Mouse (Mus musculus) liver (tissue): ENCODE results near the gene Fgd2.
"Not testable (repeated sequence)": the region's sequence is repeated elsewhere in the genome, so short reads cannot be mapped to it uniquely, and the experiment has no call there.

Experiments
- DNase-seq: peaks from one replicate; pipeline ENCODE4 v3.0.0-alpha.2; 2020; ENCODE audit warnings: mixed read lengths

Fgd2 gene

DNA sequence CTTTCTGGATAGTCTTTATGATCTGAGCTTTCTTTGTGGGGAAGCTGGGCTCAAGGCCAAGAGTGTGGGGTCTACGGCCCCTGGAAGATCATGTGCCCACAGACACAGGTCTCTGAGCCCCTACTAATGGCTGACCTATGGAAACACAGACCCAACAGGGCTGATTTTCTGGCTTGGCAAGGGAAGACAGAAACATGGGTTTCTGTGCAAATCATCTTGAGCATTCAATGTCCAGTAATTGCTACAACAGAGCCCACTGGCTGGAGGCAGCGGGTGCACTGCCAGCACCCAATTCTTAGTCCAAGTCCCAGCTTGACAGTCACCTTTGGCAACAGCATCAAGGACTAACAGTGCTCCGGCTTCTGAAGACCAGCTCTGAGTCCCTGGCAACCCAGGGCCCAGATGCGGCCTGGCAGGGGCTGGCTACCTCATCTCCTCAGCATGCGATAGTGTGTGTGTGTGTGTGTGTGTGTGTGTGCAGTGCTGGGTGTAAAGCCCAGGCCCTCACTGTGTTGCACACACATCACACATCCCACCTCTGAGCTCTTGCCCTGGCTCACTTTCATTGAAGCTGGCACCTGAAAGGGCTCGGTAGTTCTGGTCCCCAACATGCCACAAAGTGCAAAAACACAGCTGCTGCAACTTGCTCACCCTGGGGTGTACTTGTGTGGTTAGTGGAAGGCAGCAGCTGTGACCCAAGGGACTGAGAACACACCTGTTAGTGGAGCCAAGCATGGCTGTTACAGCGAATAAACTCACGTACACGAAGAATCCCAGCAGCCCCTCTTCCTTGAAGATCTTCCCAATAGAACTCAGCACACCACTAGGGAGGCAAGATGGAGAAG lies 22.5 kb upstream of the Fgd2 start:
- DNase-seq: no peak

DNA sequence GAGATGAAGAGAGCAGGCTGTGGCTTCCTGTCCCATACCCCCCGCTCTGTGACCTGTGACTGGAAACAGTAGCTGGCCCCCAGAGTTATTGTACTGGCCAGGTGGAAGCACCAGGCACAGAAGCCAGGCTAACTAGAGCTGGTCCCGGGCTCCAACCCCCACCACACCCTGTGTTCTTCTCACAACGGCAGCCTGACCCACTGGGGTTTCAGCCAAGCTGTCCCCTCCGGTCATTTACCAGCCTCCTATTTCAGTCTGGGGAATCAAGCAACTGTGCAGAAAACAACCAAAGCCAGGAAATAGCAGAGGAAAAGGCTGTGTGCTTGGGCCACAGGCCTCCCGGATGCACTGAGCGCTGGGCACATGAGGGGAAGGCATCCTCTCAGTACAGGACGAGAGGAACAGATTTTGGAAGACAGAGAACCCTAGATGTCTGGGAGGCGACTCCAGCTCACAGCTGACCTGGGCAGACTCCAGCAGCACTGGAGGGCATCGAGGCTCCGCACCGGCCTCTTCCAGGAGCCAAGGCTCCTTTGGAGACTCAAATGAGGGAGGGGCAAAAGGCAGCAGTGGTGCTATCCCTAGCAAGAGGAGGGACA lies 21.4 kb upstream of the Fgd2 start:
- DNase-seq: no peak

DNA sequence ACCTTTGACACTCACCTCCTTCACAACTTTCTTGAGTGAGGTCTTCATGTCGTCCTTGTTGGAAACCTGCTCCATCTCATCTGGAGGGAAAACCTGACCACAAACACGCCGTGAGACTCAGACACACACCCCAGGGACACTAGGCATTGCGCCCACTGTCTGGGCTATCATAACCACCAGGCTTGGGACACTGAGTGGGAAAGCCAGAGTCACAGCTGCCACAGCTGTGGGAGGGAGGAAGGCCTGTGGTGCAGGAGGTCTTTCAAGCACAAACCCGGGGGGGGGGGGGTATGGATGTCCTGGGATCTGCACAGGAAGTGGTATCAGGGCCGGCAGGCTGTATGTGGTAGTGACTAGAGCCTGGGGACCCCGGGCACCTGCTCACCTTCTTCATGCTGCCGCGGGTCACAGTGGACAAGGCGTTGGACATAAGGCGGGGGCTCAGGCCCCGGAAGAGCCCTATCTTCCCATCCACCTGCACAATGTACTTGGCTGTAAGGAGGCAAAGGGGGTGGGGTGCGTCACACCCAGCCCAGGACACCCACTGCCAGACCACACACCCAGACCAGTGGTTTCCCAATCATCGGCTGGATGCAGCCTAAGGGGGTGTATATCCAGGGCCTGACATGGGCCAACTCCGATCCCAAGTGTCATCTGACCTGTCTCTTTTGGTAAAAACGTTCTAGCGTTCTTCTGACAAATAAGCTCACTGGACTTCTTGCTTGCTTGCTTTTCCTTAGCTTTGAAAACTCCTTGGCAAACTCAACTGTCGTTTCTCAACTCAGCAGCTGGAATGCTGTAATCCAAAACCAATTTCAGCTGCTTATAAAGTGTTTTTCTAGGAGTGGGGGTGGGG lies 20.1 kb upstream of the Fgd2 start:
- no peak for DNase-seq

DNA sequence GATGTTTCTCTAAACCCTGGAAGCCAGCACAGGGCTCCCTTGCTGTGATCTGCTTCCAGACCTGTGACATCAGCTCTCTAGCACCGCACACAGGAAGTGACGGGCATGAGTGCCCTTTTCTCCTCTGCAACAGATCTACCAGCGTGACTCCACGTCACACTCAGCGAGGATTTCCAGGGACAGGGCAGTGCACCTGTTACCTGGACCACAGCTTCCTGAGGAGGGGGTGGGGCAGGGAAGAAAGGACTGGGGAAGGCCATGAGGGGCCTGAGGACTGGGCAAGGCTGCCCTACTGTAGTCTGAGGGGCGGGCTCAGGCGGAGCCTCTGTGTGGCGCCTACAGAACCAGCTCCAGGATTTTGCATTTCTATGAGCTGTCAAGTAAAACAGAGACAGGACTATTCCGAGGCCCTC lies 19.1 kb upstream of the Fgd2 start:
- no peak for DNase-seq

DNA sequence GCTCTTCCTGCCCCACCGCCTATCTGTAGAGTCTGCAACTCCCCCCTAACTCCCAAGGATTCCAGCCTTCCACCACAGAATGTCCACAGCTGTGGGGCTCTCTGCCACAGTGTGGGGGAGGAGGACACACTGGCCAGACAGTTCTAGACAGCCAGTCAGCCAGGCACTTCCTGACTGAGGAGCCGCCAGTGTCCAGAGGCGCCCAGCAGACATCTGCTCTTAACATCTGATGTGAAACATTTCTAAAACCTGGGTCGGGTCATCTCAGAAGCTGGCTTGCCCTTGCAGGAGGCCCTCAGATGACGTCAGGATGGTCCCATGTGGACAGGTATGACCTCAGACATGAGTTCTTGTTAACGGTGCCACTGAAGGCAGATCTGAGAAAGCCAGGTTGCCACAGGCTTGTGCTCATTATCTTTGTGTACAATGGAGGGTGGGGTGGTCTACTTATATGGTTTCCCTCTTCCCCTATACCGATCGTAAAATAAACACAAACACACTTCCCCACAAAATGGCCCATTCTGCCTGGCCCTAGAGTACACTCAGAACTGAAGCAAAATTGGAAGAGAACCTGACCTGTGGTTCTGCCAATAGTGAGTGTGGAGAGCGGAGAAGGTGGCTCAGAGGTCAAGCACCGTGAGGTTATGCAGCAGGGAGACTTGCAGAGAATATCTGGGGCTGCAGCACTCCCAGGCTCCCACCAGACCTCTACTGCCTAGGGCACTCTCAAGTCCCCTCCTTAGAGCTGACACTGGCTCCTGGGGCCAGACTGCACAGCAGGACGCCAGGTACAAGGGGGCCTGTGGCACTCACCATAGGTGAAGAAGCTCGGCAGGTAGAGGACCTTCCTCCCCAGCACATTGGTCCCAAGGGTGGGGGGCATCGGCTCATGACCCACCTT lies 18.5 kb upstream of the Fgd2 start:
- DNase-seq: peak; percentile 37

DNA sequence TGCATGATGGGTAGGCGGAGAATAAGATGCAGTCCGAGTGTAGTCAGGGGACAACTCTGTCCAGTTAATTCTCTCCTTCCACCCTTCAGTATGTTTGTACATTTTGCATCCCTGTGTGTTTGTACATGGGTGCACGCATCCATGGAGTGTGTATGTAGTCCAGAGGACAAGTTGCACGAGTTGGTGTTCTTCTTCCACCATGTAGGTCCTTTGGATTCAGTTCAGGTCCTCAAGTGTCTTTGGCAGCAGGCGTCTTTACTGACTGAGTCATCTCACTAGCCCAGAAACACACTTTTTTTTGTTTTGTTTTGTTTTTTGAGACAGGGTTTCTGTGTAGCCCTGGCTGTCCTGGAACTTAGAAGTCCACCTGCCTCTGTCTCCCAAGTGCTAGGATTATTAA lies 17.5 kb upstream of the Fgd2 start:
- no peak for DNase-seq

DNA sequence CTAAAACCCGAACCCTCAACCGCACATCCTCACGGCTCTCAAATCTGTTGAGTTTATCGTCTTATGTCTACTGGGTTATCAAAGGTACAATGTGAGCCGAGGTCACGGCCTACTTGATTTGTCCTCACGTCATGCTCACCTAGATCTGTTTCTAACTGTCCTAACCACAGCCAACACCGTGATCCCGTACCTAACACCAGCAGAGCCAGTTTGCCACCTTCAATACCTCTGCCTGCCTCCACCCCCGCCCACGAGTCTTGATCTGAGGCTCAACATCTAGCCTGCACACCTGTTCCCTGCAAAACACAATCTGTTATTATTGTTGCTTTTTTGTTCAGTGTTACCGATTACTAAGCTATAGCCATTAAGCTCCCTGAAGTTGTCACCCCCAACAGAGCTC lies 15.4 kb upstream of the Fgd2 start:
- DNase-seq: no peak

DNA sequence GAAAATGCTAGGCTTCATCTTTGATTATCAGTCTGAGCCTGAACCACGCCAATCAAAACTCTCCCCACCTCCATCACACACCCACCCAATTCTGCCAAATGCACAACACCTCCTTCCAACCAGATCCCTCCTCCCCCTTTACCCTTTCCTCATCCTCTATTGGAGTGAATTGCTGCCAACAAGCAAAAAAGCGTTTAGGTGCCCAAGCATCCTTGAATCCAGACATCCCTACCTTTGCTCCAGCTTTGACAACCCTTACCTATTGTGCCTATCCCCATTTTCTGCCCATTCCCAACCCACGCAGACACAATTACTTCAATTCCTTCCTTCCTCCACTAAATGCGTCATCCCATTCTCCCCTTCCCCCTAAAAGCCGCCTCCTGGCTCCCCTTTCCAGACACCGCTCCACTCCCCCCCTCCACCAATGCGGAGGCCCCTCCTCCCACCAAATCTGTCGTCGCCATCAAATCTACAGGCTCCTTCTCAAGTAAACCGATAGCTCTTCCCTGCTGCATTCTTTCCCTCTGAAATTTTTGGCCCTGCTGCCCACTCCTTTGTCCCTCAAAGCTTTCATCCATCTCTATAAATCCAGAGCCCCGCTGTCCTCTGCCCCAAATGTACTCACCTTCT lies 14.1 kb upstream of the Fgd2 start:
- DNase-seq: no peak

DNA sequence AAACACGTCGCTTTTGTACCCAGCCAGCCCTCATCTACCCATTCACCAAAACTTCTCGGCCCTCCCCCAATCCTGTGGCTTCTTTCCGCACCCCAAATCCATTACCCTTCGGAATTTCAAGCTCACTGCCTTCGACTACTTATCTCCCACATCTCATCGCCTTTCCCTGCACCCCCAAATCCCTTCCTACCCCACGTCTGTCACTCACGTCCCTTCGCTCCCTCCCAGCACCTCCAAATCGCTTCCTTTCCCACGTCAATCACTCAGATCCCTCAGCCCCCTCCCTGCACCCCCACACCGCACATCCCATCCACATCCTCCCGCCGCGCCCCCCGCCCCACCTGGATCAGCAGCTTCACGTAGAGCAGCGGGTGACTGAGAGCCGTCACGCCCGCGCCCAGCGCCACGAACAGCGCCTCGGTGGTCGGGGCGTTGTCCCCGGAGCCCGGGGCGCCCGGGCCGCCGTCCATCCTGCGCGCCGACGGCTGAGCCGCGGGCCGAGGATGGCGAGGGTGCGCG lies 13.5 kb upstream of the Fgd2 start:
- no peak for DNase-seq

DNA sequence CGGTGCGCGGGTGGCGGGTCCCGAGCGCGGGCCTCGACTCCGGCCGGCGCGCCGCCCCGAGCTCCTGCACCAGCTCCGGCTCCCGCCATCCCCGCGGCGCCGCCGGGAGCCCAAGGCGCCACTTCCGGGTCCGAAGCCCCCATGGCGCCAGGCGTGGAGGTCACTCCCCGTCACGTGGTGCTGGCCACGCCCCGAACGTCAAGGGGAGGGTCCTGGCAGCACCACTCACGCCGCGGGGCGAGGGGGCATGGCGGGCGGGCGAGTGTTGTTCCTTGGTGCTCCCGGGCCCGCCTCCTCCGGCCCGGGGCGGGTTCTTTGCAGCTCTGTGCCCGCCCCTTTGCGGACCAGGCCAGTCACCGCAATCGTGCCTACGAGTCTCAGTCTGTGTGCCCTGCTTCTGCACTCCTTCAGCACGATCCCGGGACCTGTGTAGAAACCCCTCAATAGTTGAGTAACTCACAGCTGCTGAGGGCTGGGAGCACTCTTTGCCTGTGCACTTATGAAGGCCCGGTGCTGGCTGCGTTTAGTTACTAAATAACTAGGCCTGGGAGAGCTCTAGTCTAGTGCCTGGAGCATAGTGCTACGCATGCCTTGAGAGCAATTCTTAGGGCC lies 13.0 kb upstream of the Fgd2 start, which contains the start of gene Mtch1:
Mtch1 (minus strand) TSS at position 290 of the 612 bp plus-strand sequence.
- peak; percentile 99 for DNase-seq

DNA sequence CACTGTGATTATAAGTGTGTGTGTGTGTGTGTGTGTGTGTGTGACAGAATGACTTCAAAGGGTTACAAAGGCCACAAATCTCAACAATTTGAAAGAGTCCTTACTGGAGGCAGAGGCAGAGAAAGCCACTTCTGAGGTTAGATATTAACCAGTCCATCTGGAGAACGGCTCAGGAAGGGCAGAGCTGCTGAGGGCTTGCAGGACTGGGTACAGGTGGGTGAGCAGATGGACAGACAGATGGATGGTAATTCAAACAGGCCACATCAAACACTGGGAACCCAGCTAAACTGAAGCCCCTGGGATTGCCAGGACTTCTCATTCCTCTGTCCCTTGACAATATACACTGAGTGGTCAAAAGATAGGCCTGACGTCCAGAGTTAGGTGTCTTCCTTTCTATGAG lies 11.7 kb upstream of the Fgd2 start:
- DNase-seq: no peak

DNA sequence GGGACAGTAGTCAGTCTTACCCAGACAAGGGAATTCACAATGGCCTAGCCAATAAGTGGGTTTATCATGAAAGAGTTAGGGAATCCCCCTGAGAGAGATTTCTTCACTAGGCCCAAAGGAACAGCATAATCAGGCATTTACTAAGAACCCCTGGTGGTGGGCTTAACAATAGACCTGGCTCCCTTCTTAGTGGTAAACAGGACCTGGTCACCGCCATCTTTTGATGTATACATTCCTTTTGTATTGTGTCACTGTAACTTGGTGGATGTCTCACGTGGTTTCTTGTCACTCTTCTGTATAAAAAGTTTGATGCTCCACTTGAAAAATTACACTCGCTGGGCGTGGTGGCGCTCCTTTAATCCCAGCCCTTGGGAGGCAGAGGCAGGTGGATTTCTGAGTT lies 9.7 kb upstream of the Fgd2 start:
- not testable (repeated sequence) for DNase-seq

DNA sequence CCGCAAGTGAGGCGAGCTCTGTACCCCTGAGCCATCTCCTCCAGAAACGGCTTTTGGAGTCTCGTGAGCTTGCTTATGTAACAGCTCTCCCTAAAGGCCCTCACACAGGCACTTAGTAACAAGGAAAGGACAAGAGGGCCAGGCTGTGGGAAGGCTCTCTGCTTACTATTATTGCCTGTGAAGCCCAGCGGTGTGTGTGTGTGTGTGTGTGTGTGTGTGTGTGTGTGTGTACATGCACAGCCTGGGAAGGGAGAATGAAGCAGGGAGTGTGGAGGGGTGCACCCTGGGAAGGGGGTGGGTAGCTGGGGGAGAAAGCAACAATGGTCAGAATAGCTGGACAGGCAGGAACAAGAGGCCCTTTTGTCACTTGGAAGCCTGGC lies 5.3 kb upstream of the Fgd2 start:
- no peak for DNase-seq

DNA sequence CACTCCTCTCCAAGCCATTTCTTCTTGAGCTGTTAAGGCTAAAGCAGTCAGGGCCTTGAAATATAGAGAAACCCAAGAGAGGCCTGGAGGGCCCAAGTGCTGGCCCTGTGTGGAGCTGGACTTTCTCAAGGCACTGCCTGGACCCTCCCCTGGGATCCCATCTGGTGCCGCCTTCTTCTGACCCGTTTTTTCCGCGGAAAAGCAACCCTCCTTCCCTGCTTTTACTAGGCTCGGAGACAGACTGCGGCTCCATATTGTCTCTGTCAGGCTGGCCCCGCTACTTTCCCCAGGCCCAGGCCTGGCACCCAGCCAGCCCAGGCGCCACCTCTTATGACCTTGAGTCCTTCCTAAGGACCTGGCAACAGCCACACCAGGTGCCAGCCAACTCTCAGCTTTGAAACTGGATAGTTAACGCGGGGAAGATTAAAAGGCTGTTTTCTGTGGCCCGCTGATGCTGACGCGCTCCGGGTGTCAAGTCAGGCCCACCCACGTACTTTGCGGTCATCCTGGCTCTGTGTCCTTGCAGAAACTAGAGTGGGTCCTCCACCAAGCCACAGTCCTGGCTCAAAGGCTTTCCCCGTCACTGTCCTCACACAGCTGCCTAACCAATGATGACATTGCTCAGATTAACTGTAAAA lies 4.8 kb upstream of the Fgd2 start:
- no peak for DNase-seq

DNA sequence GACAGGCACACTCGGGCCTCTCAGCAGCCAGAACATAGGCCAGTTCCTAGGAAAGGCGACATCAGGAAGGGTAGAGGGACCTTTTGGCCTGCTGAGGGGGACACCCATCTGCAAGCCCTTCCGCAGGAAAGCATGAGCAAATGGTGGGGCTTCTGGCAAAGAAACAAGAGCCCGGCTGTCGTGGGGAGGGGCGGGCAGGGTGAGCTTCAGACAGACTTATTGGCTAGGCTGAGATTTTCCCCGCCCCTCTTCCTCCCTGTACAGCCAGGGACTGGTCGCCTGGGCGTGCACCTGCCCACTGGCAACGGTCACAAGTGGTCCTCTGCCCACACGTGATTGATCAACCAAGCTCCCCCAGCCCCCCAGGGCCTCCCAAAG lies 4.2 kb upstream of the Fgd2 start:
- DNase-seq: peak; percentile 74

DNA sequence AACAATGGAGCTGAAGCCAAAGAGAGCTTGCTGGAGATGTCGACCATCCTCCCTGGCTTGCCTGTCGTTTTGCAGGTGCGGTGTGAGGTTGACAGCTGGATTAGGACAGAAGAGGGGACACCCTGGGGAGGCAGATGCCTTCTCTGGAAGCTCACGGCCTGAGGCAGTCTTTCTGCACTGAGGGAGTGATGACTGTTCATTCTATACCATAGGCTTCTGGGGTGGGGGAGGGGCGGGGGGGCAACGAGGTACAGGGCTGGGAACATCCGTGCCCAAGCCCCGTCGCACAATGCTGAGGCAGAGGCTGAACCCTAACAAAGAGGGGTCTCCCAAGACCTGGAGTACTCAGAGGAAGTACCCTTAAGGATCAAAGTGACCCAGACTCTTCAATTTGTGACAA lies 3.8 kb upstream of the Fgd2 start:
- no peak for DNase-seq

DNA sequence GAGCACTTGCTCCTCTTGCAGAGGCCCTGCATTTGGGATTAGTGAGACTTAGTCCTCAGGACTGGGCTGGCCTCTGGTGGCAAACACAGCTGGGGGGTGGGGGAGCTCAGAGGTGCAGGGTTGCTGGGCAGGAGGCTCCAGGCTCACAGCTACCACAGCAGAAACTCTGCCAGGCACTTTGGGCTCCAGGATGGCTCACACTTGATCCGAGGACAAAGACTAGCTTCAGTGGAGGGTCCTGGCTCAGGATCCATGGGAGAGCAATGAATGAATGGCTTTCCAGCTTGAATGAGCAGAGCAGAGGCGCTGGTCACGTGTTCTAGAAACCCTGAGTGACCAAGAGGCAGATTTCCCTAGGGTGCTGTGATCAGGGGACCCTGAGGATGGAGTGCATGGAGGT lies 1.8 kb upstream of the Fgd2 start:
- no peak for DNase-seq

DNA sequence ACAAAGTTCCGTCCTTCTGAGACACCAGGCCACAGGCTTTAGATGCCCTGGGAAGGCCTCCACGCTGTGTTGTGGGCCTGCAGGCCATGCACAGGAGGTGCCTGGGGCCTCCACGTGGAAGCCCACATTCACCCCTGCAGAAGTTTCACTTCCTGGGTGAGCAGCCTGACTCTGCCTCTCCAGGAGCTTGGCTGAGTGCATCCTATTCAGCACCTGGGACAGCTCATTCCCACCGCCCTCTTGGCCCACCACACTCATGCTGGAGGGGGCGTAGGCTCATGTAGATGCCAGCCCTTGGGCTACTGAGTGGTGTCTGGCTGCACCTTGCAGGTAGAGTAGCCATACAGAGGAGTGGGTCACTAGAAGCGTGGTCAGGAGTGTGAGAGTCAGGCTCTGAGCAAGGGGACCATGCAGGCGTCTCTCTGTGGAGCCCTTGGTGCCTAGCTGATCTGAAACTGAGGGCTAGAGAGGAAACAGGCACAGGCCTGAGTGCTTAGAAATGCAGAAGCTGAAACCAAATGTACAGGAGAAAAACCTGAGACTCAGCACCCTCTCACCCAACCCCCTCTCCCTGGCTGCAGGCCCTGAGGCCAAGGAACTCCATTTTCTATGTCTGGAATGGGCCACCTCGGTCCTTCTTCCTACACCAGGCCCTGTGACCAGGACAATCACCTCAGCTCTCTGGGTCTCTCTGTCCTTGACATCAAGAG lies 1.4 kb downstream of the Fgd2 start:
- no peak for DNase-seq

DNA sequence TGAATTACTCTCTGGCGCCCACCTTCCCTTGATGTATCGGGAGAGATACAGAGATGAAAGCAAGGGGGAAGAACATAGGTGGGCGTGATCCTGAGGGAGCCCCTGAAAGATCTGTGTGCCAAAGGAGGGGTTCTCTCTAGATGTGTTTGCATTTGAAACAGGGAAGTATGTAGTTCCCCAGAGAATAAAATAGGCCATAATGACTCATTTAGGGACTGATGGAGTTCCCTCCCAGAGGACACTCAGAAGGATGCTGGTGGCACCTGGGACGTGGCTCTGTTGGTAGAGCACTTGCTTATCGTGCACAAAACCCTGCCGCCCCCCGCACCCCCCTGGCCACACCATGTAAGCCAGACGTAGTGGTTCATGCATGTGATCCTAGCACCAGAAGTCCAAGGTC lies 2.4 kb downstream of the Fgd2 start:
- DNase-seq: no peak

DNA sequence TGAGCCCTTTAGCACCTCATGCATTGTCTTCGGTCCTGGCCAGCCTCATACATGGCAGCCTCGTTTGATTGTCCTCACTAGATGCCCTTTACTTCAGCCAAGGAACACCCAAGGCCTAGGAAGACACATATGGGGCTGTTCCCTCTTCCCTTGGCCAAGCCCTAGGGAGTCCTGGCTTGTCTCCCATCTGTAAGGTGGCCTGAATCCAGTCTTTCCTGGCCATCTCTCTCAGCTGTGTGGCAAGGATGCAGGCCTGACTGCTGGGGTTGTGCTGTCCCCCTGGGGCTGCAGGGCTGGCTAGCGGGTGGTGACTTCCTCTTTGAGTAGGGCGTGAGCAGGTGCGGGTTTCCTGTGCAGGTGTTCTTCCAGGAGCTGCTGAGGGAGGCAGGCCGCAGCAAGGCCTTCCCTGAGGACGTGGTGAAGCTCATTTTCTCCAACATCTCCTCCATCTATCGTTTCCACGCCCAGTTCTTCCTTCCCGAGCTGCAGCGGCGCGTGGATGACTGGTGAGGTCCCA lies 4.4 kb downstream of the Fgd2 start:
- DNase-seq: no peak
